Mouse (Mus musculus) spleen, postnatal 14 days (tissue): Measurements from ENCODE around the gene B830017H08Rik.

Experiments used
- DNase-seq, 2 experiments: peaks; one replicate each; pipeline ENCODE4 v3.0.0; 2021 to 2022; ENCODE audit warnings: low spot score in 2 of 2

Gene B830017H08Rik

GRCm38 (mm10) chr16:17832821-17833220 lies at the start of gene B830017H08Rik:
Gene B830017H08Rik (plus strand): TSS chr16:17833121.
- no peak for DNase-seq

DNA sequence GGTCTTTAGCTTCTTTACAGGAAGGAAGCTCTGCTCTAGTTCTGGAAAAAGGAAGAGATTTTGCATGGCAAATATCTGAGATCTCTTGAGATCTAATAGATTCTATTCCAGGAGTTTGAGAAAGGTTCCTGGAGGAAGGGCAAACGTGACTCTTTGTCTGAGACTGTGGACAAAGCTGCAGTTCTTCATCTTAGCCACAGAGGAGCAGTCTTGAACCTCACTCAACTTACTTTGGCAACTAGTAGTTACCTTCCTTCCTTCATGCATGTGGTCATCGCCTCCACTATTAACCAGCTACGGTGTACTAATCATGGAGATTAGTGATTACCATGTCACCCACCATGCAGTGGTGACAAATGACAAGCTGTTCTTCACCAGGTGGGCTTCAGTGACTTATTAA lies 47.6 kb upstream of the B830017H08Rik start:
- DNase-seq, result no peak

DNA sequence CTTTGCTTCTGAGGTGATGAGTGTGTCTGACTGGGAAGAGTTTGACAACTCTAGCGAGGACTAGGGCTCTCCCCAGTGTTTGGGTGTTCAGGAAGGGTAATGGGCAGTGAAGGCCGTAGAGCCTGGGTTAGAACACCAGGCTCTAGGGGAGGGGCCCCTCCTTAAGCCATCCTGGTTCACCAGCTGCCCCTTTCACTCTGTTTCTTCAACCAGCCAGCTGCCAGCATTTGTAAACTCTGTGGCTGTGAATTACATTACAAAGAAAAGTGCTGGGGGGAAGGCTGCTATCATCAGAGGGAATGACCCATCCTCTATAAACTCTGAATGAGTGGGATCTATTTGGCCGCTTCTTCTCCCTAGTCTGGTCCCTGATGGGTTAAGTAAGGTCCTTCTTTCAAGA lies 40.2 kb upstream of the B830017H08Rik start:
- DNase-seq, result no peak

DNA sequence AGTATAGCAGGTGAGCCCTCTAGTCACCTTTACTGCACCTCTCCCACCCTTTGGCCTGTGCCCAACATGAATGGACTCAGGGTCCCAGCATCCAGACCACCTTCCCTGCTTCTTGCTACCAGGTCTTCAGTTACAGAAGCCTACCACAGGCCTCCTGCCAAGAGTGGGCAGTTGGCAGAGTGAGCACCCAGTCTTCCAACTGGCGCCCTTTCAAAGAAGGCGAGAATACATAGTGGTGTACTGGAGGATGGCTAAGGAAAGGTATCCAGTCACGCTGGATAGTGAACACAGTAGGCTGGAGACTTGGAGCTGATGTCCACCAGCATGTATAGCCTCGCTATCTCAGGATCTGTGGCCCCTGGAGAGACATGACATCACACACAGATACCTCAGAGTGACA lies 38.9 kb upstream of the B830017H08Rik start:
- no peak for DNase-seq

DNA sequence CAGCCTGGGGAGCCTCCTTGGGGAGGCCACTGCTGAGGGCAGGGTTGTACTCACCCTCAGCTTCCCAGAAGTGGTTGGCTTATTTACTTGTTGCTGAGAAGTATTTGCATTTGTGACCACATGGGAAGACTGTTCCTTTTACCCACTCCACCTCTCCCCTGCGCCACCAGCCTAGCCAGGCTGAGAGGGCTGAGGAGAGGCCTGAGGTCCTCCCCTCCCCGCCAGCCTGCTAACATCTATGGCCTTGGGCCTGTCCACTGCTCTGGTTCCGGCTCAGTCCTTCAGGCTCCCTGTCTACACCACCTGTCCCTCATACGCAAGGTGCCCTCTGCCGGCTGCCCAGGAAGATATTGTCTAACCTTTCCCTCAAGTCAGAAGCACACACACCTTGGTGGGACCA lies 37.3 kb upstream of the B830017H08Rik start:
- DNase-seq, result no peak

DNA sequence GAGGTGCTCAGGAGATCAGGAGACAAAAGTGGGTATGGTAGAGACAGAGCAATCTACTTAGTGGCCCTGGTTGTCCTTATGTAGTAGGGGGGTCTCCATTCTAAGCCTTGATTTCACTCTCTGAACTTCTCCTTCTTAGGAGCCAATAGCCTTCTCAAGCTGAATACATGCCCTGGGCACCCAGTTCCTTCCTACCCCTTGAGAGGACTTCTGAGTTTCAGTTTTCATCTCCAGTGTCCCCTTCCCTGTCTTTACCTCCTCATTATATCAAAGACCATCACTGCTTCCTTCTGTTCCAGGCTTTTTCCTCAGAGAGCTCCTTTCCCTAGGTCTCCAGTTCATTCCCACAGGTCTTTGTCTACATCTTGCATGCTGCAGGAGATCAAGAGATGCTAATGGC lies 36.4 kb upstream of the B830017H08Rik start:
- DNase-seq, result no peak

- no peak for DNase-seq
Measured at GRCm38 (mm10) chr16:17796971-17797811, 35.7 kb upstream of the B830017H08Rik start, which contains the start of gene Scarf2. Gene Scarf2 (plus strand): TSS chr16:17797282.

- DNase-seq, result no peak
Measured at GRCm38 (mm10) chr16:17797812-17798311, 35.1 kb upstream of the B830017H08Rik start.

GRCm38 (mm10) chr16:17798321-17799180 lies 34.4 kb upstream of the B830017H08Rik start:
- DNase-seq, result no peak

GRCm38 (mm10) chr16:17799584-17799983 lies 33.3 kb upstream of the B830017H08Rik start:
- DNase-seq, result no peak

- DNase-seq, result no peak
Measured at GRCm38 (mm10) chr16:17801777-17802455, 31.0 kb upstream of the B830017H08Rik start.

GRCm38 (mm10) chr16:17802456-17802838 lies 30.5 kb upstream of the B830017H08Rik start:
- no peak for DNase-seq

GRCm38 (mm10) chr16:17802839-17803674 lies 29.9 kb upstream of the B830017H08Rik start:
- DNase-seq, result no peak

DNA sequence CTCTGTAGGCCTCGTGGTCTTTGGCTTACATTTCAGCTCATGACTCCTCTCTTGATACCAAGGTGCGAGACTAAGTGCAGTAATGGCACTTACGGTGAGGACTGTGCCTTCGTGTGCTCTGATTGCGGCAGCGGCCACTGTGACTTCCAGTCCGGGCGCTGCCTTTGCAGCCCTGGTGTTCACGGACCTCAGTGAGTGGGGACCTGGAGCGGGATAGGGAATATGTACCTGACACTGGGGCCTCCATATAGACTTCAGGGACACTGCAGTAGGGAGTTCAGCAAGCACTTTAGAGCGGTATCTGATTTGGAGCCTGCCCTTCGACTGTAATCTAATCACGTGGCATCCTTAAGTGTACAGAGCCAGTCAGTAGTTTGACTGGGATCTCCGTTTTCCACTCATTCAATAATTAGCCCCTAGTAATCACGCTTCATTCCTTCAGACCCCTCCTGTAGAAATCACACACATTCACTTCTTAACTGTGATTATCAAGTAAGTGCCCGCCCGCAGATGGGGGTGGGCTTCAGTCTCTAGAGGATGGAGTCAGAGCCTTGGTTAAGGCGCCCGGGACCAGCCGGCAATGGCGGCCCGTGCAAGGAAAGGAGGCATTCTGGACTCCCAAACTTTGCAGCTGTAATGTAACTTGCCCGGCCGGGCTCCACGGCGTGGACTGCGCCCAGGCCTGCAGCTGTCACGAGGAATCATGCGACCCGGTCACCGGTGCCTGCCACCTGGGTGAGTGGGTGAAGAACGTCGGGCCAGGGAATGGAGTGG lies 29.1 kb upstream of the B830017H08Rik start:
- DNase-seq, result no peak

GRCm38 (mm10) chr16:17804449-17804912 lies 28.4 kb upstream of the B830017H08Rik start:
- DNase-seq, result no peak

GRCm38 (mm10) chr16:17804982-17805381 lies 27.9 kb upstream of the B830017H08Rik start:
- DNase-seq, result no peak

- DNase-seq, result no peak
Measured at GRCm38 (mm10) chr16:17806581-17807191, 26.2 kb upstream of the B830017H08Rik start.

DNA sequence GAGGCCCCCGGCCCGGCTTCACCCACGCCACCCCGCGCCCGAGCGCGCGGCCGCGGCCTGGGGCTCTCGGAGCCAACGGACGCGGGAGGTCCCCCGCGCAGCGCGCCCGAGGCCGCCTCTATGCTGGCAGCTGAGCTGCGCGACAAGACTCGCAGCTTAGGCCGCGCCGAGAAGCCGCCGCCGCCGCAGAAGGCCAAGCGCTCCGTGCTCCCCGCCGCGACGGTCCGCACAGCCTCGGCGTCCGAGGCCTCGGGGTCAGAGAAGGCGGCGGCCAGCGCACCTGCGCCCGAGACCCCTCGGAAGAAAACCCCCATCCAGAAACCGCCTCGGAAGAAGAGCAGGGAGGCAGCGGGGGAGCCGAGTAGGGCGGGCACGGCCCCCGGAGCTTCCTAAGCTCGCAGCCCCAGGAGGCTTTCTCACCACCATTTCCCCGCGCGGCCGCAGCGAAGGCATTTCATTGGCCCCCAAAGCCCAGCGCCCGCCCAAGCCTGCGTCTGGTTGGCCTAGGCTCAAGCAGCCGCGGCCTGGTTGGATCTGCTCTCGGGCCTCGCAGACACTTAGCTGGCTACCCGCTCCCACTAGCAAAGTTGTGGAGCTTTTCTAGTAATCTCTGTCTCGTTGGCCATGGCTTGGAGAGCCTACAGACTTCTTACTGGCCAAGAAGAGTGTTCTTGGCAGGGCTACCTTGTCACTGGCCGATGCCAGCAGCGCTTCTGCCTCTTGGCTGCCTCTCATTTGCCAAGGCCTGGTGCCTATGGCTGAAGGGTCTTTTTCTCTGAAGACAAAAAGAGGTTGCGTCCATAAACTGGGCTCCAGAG lies 25.5 kb upstream of the B830017H08Rik start:
- DNase-seq, result peak; percentile 65 to 75

- no peak for DNase-seq
Measured at GRCm38 (mm10) chr16:17809125-17809524, 23.8 kb upstream of the B830017H08Rik start.
